Mouse (Mus musculus) hindbrain, postnatal 0 days (tissue): ENCODE measurements around the gene Mfsd4b1. TPM values are rescaled to one million over a fixed set of nuclear protein-coding genes. Genes with fewer than 3 reads are reported as not detected.

Source experiments
- ATAC-seq: fragments of 200-750 bp; cut with Nextera tagmentation; 2 replicates; pipeline ENCODE4 v1.8.0; 2017; ENCODE audit warnings: mild to moderate bottlenecking, moderate TSS enrichment, moderate library complexity
- DNase-seq: peaks from one replicate; pipeline ENCODE4 v3.0.0-alpha.2; 2015; ENCODE audit warnings: low spot score
- H3K27ac ChIP-seq: fragments of 300-500 bp; sonication (generic); 2 replicates; pipeline ENCODE4 v1.5.1; 2014; ENCODE audit warnings: mild to moderate bottlenecking
- H3K27me3 ChIP-seq: fragments of 300-500 bp; sonication (generic); 2 replicates; pipeline ENCODE4 v1.6.1; 2014; ENCODE audit warnings: low read length, mixed read lengths; ENCODE audit not compliant: insufficient read depth
- H3K36me3 ChIP-seq: fragments of 300-500 bp; sonication (generic); 2 replicates; pipeline ENCODE4 v1.6.1; 2014; ENCODE audit warnings: low read length, mixed read lengths; ENCODE audit not compliant: insufficient read depth
- H3K4me1 ChIP-seq: fragments of 300-500 bp; sonication (generic); 2 replicates; pipeline ENCODE4 v1.6.1; 2014; ENCODE audit warnings: antibody characterized with exemption, low read length, mixed read lengths; ENCODE audit not compliant: insufficient read depth
- H3K4me2 ChIP-seq: fragments of 300-500 bp; sonication (generic); 2 replicates; pipeline ENCODE4 v1.6.1; 2014; ENCODE audit warnings: low read depth, mild to moderate bottlenecking, low read length, moderate library complexity, mixed read lengths
- H3K4me3 ChIP-seq: fragments of 300-500 bp; sonication (generic); 2 replicates; pipeline ENCODE4 v1.5.1; 2014; ENCODE audit warnings: low read length
- H3K9ac ChIP-seq: fragments of 300-500 bp; sonication (generic); replicated peaks from 2 replicates; pipeline ENCODE4 v1.6.1; 2014; ENCODE audit warnings: mild to moderate bottlenecking, low read length, moderate library complexity, mixed read lengths
- H3K9me3 ChIP-seq: fragments of 300-500 bp; sonication (generic); 2 replicates; pipeline ENCODE4 v1.6.1; 2016; ENCODE audit warnings: low read length, mixed read lengths
- CTCF ChIP-seq: IDR thresholded peaks from 2 replicates; pipeline ENCODE4 v1.5.1; 2016; ENCODE audit warnings: antibody characterized with exemption, control low read depth, low read depth
- WGBS: fragments of 180-500 bp; shearing (Covaris S2); extraction: QIAGEN DNeasy Blood & Tissue Kit; methylation state at CpG from one replicate; pipeline ENCODE4 v1.1.7; 2014; 5-methylcytosine and 5-hydroxymethylcytosine counted together
- polyA plus RNA-seq: library from polyadenylated mRNA; unstranded; fragments of >200 nt; fragmentation: Nextera tagmentation; extraction: Ambion mirVana; gene quantifications from 2 replicates; pipeline ENCODE4 v1.2.1, GENCODE M21; 2015
- total RNA-seq: library from RNA; depleted of rRNA; stranded (reverse); fragments of >200 nt; gene quantifications from 2 replicates; pipeline ENCODE4 v1.2.3, GENCODE M21; 2014

The Mfsd4b1 gene
- total and polyA plus RNA-seq, 2 experiments from 2014 or later = 0.33 to 0.73 TPM

GRCm38 (mm10) chr10:40036686-40037560 lies 11.9 kb upstream of the Mfsd4b1 start:
- Histone ChIP-seq H3K27me3 (no peaks in the 10 kb centered on the region), H3K9me3 (no peaks in the 10 kb centered on the region), H3K9ac (0 out of 2 replicates have a peak overlapping the region, but pooled peaks have one; percentile 0), H3K4me3 (no peak overlapping the region), H3K27ac (peak overlapping the region; percentile 23; the same call in 1 of the 2 replicates), H3K4me1 (no peaks in the 10 kb centered on the region), H3K36me3 (no peaks in the 10 kb centered on the region), H3K4me2 (0 out of 2 replicates have a peak overlapping the region, but pooled peaks have one; percentile 19)
- DNase-seq = peak; percentile 74
- ATAC-seq = peak; percentile 86
- no peak for TF ChIP-seq CTCF
- WGBS = 59% methylated on average over 24 of the region's 24 CpGs

- no peaks in the 10 kb centered on the region for H3K36me3 ChIP-seq
- no peak for TF ChIP-seq CTCF
These were observed 9.9 kb upstream of the Mfsd4b1 start for GRCm38 (mm10) chr10:40034956-40035355.

DNA sequence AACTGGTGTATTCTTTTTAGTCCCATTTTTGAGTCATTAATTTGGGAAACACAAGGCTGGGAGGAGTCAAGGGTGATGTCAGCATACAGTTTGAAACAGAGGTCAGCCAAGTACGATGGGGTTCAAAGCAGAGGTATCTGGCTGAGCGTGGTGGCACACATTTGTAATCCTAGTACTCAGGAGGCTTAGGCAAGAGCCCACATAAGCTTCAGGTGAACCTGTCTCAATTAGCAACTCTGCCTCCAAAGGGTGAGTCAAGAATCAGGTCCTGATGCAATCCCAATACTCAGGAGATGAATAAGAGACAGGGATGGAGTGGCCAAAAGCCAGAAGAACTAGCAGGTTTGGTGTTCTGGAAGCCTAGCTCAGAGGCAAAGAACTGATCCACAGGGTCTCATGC lies 7.8 kb upstream of the Mfsd4b1 start:
- ATAC-seq (no peak), DNase-seq (no peak)
- TF ChIP-seq CTCF = no peak
- Histone ChIP-seq H3K4me1 (no peaks in the 10 kb centered on the region), H3K9me3 (no peaks in the 10 kb centered on the region), H3K27me3 (no peaks in the 10 kb centered on the region), H3K4me2 (no peak overlapping the region), H3K27ac (no peak overlapping the region), H3K4me3 (no peak overlapping the region), H3K9ac (no peak overlapping the region), H3K36me3 (no peaks in the 10 kb centered on the region)
- 78% methylated on average over 2 of the region's 2 CpGs for WGBS

More at GRCm38 (mm10) chr10:40034956-40035355, 9.9 kb upstream of the Mfsd4b1 start:
- Histone ChIP-seq H3K9ac (no peak overlapping the region), H3K27ac (no peak overlapping the region), H3K4me3 (no peak overlapping the region), H3K4me1 (no peaks in the 10 kb centered on the region), H3K9me3 (no peaks in the 10 kb centered on the region), H3K4me2 (no peak overlapping the region), H3K27me3 (no peaks in the 10 kb centered on the region)
- ATAC-seq = no peak
- DNase-seq = no peak
- 97% methylated on average over 6 of the region's 6 CpGs for WGBS

DNA sequence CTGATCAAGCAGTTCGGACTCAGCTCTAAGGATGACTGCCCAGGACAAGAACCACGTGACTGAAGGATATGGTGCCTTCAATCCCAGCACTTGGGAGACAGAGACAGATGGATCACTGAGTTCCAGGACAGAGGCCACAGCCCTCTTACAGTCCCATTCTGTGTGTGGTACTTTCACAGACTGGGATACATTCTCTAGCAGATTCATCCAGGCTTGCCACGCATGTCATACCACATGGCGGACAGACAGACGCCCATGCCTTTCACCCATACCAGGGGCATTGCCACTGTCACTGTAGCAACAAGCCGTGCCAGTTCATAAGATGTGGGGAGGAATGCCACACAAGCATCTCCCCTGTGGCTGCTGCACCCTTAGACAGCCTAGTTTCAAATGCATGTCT lies 5.6 kb upstream of the Mfsd4b1 start:
- Histone ChIP-seq H3K9ac (no peak overlapping the region), H3K4me2 (no peak overlapping the region), H3K36me3 (no peaks in the 10 kb centered on the region), H3K9me3 (no peaks in the 10 kb centered on the region), H3K27ac (no peak overlapping the region), H3K4me1 (no peaks in the 10 kb centered on the region), H3K27me3 (no peaks in the 10 kb centered on the region), H3K4me3 (no peak overlapping the region)
- no peak for TF ChIP-seq CTCF
- no peak for ATAC-seq
- 88% methylated on average over 6 of the region's 6 CpGs for WGBS
- DNase-seq = no peak

DNA sequence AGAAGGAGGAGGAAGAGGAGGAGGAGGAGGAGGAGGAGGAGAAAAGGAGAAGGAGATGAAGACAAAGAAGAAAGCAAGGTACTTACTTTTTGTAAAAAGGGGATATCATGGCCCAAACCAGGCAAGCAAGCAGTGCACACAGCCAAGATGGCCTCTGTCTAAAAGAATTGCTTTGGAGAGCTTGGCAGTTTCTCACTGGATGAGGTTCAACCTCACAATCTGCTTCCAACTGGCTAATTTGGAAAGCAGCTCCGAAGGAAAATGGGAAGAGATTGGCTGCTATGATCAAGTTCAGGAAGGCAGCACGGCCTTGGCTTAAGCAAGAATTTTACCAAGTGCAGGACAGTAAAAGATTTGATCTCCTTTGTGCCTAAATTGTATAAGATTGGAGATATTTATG lies 4.5 kb upstream of the Mfsd4b1 start:
- no peak overlapping the region for H3K9ac ChIP-seq
- no peak overlapping the region for H3K4me2 ChIP-seq
- no peak overlapping the region for H3K4me3 ChIP-seq
- H3K36me3 ChIP-seq = no peaks in the 10 kb centered on the region
- ATAC-seq (no peak), DNase-seq (no peak)
- H3K27me3 ChIP-seq = no peaks in the 10 kb centered on the region
- no peak for TF ChIP-seq CTCF
- H3K9me3 ChIP-seq = no peaks in the 10 kb centered on the region
- no peaks in the 10 kb centered on the region for H3K4me1 ChIP-seq
- H3K27ac ChIP-seq = no peak overlapping the region
- WGBS = 63% methylated on average over 2 of the region's 2 CpGs

DNA sequence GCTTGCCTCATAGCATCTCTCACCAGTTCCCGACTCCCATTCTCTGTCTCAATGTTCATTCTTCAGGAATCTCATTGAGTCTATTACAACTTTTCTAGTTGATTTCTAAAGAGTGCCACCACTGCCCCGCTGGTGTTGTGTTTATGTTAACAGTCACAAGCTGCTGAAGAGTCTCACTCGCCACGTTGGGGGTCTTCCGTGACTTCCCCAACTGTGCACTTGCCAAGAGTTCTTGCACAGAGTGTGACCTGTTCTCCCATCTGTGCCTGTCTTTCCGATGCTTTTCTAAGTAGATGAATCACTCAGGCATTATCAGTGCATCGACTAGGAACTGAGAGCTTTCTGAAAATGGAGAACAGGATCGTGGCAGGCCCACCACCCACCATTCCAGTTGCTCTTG lies 3.0 kb upstream of the Mfsd4b1 start:
- Histone ChIP-seq H3K9me3 (no peaks in the 10 kb centered on the region), H3K27me3 (no peaks in the 10 kb centered on the region), H3K9ac (no peak overlapping the region), H3K27ac (no peak overlapping the region), H3K4me2 (no peak overlapping the region), H3K4me3 (no peak overlapping the region), H3K36me3 (no peaks in the 10 kb centered on the region), H3K4me1 (no peaks in the 10 kb centered on the region)
- DNase-seq (no peak), ATAC-seq (no peak)
- 77% methylated on average over 8 of the region's 8 CpGs for WGBS
- no peak for TF ChIP-seq CTCF

GRCm38 (mm10) chr10:40026546-40026945 lies 1.5 kb upstream of the Mfsd4b1 start:
- H3K4me3 ChIP-seq = no peak overlapping the region
- H3K27me3 ChIP-seq = no peaks in the 10 kb centered on the region
- no peaks in the 10 kb centered on the region for H3K36me3 ChIP-seq
- no peaks in the 10 kb centered on the region for H3K9me3 ChIP-seq
- DNase-seq (no peak), ATAC-seq (no peak)
- WGBS = 87% methylated on average over 5 of the region's 5 CpGs
- H3K27ac ChIP-seq = no peak overlapping the region
- no peak for TF ChIP-seq CTCF
- no peak overlapping the region for H3K4me2 ChIP-seq
- no peak overlapping the region for H3K9ac ChIP-seq
- H3K4me1 ChIP-seq = no peaks in the 10 kb centered on the region
